Mouse (Mus musculus): ENCODE measurements around the gene Trcg1. TPM values are rescaled to one million over a fixed set of nuclear protein-coding genes. Genes with fewer than 3 reads are reported as not detected.
A peak's percentile ranks its signal among the peaks of the same experiment; 100 is the strongest.

Gene Trcg1
- polyA plus RNA-seq, 1 experiment from 2014 or later, result not detected

DNA sequence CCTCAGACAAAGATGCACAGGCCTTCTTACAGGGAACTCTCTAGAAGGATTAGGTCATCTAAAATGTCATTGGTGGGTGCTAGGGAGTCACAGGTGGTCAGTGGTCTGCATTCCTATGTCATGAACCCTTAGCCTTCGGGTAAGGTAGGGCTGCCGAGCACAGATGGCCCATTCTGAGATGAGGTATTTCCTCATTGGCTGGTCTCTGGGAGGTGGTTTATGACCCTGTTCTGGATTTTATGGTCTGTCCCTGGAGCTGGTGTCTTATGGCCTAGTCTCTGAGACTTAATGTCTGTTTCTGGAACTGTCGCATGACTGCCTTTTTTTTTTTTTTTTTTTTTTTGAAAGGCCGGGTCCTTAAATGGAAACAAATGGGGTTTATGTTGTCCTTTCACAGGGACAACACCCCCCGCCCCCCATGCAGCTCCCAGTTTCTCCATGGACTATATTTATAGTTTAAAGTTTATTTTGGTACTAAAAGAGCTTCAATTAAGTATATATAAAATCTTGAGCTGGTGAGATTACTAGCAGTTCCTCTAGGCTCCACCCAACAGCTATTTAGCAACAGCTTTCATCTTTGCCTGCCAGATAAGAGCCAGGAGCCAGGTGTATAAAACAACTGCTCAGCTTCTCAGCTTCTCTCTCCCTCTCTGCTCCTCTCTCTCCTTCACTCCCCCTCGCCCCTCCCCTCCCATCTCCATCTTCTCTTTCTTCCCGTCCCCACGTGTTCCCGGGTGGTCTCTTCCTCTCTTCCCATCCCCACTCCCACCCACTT is 23.7 kb upstream of the Trcg1 start:
- H3K27ac ChIP-seq (ENCODE audit: low read depth), result no peak overlapping the region

DNA sequence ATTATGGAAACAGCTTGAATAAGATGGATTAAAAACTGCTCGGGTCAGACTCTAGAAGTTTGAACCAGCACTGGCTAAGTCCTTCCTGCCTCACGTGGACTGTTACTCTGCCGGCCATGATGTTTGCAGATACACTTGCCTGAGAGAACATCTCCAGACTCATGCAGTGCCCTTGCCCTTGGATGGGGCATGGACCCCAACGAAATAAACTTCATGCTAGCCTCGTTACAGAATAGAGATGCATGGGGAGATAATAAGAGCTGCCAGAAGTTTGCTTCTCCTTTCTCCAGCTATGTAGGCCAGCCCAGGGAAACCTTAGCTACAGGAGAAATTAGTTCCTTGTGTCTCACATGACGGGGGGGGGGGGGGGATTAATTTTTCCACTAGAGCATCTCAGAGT is 21.9 kb upstream of the Trcg1 start:
- 71% methylated on average over 6 of the region's 6 CpGs for WGBS
- Histone ChIP-seq H3K27ac (ENCODE audit: low read depth) (no peak overlapping the region), H3K9ac (no peak overlapping the region), H3K4me3 (ENCODE audit: low read depth, low read length) (no peak overlapping the region), H3K4me2 (no peak overlapping the region), H3K9me3 (ENCODE audit: low read depth, low read length) (no peaks in the 10 kb centered on the region), H3K4me1 (ENCODE audit: insufficient read depth) (no peaks in the 10 kb centered on the region), H3K36me3 (ENCODE audit: insufficient read depth) (no peaks in the 10 kb centered on the region), H3K27me3 (ENCODE audit: insufficient read depth, low read length) (no peaks in the 10 kb centered on the region)
- ATAC-seq (ENCODE audit: insufficient read depth) (no peak), DNase-seq (no peak)
- TF ChIP-seq CTCF (IDR thresholded peaks at IDR 0.05; ENCODE audit: low read depth), result no peak

More for the DNA sequence above, 23.7 kb upstream of the Trcg1 start:
- Histone ChIP-seq H3K4me1 (ENCODE audit: insufficient read depth) (no peaks in the 10 kb centered on the region), H3K9me3 (ENCODE audit: low read depth, low read length) (no peaks in the 10 kb centered on the region), H3K27me3 (ENCODE audit: insufficient read depth, low read length) (no peaks in the 10 kb centered on the region), H3K36me3 (ENCODE audit: insufficient read depth) (no peaks in the 10 kb centered on the region), H3K4me2 (no peak overlapping the region), H3K9ac (no peak overlapping the region), H3K4me3 (ENCODE audit: low read depth, low read length) (no peak overlapping the region)
- WGBS, result 56% methylated on average over 9 of the region's 9 CpGs
- no peak for ATAC-seq (ENCODE audit: insufficient read depth)
- no peak for DNase-seq
- TF ChIP-seq CTCF (IDR thresholded peaks at IDR 0.05; ENCODE audit: low read depth), result no peak

DNA sequence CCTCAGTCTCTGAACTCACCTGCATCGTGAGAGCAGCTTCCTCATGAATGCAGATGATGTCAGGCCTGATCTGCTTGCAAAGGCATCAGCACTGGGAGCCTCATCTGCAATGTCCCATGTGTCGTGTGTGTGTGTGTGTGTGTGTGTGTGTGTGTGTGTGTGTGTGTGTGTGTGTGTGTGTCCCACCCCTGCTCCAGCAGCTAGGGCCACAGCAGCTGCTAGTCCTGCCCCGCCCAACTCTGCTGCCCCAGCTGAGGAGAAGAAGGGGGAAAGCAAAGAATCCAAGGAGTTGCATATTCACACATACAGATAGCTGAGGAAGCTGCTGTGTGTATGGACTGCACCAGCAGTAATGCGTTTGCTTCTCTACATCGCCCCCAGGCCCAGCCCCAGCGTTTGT is 19.1 kb upstream of the Trcg1 start:
- Histone ChIP-seq H3K27ac (ENCODE audit: low read depth) (no peak overlapping the region), H3K4me1 (ENCODE audit: insufficient read depth) (no peaks in the 10 kb centered on the region), H3K36me3 (ENCODE audit: insufficient read depth) (no peaks in the 10 kb centered on the region), H3K4me2 (no peak overlapping the region), H3K9ac (no peak overlapping the region), H3K9me3 (ENCODE audit: low read depth, low read length) (no peaks in the 10 kb centered on the region), H3K4me3 (ENCODE audit: low read depth, low read length) (no peak overlapping the region), H3K27me3 (ENCODE audit: insufficient read depth, low read length) (no peaks in the 10 kb centered on the region)
- ATAC-seq (ENCODE audit: insufficient read depth) (no peak), DNase-seq (no peak)
- WGBS, result 68% methylated on average over 6 of the region's 6 CpGs
- TF ChIP-seq CTCF (IDR thresholded peaks at IDR 0.05; ENCODE audit: low read depth), result no peak

GRCm38 (mm10) chr9:57218776-57219175 is 17.6 kb upstream of the Trcg1 start:
- no peak for ATAC-seq (ENCODE audit: insufficient read depth)

GRCm38 (mm10) chr9:57219511-57219910 is 16.8 kb upstream of the Trcg1 start:
- H3K9ac ChIP-seq, result no peak overlapping the region
- TF ChIP-seq CTCF (IDR thresholded peaks at IDR 0.05; ENCODE audit: low read depth), result no peak
- no peaks in the 10 kb centered on the region for H3K36me3 ChIP-seq (ENCODE audit: insufficient read depth)
- H3K4me3 ChIP-seq (ENCODE audit: low read depth, low read length), result no peak overlapping the region
- DNase-seq (no peak), ATAC-seq (ENCODE audit: insufficient read depth) (no peak)
- H3K27me3 ChIP-seq (ENCODE audit: insufficient read depth, low read length), result no peaks in the 10 kb centered on the region
- no peaks in the 10 kb centered on the region for H3K9me3 ChIP-seq (ENCODE audit: low read depth, low read length)
- H3K4me2 ChIP-seq, result no peak overlapping the region
- 65% methylated on average over 1 of the region's 1 CpGs for WGBS
- H3K4me1 ChIP-seq (ENCODE audit: insufficient read depth), result no peaks in the 10 kb centered on the region
- H3K27ac ChIP-seq (ENCODE audit: low read depth), result no peak overlapping the region

More at GRCm38 (mm10) chr9:57218776-57219175, 17.6 kb upstream of the Trcg1 start:
- Histone ChIP-seq H3K27ac (ENCODE audit: low read depth) (no peak overlapping the region), H3K9me3 (ENCODE audit: low read depth, low read length) (no peaks in the 10 kb centered on the region), H3K4me3 (ENCODE audit: low read depth, low read length) (no peak overlapping the region), H3K9ac (no peak overlapping the region), H3K36me3 (ENCODE audit: insufficient read depth) (no peaks in the 10 kb centered on the region), H3K4me1 (ENCODE audit: insufficient read depth) (no peaks in the 10 kb centered on the region), H3K27me3 (ENCODE audit: insufficient read depth, low read length) (no peaks in the 10 kb centered on the region), H3K4me2 (no peak overlapping the region)
- DNase-seq, result no peak
- no peak for TF ChIP-seq CTCF (IDR thresholded peaks at IDR 0.05; ENCODE audit: low read depth)
- 76% methylated on average over 5 of the region's 5 CpGs for WGBS

- peak; percentile 77 for TF ChIP-seq CTCF (IDR thresholded peaks at IDR 0.05; ENCODE audit: low read depth)
- Histone ChIP-seq H3K36me3 (ENCODE audit: insufficient read depth) (no peaks in the 10 kb centered on the region), H3K27ac (ENCODE audit: low read depth) (no peak overlapping the region), H3K9me3 (ENCODE audit: low read depth, low read length) (no peaks in the 10 kb centered on the region), H3K4me3 (ENCODE audit: low read depth, low read length) (no peak overlapping the region), H3K4me1 (ENCODE audit: insufficient read depth) (no peaks in the 10 kb centered on the region), H3K27me3 (ENCODE audit: insufficient read depth, low read length) (no peaks in the 10 kb centered on the region), H3K4me2 (no peak overlapping the region), H3K9ac (no peak overlapping the region)
- DNase-seq (peak; percentile 68), ATAC-seq (ENCODE audit: insufficient read depth) (no peak)
- 15% methylated on average over 6 of the region's 6 CpGs for WGBS
These were observed 16.0 kb upstream of the Trcg1 start for GRCm38 (mm10) chr9:57220356-57220755.

- Histone ChIP-seq H3K9ac (no peak overlapping the region), H3K36me3 (ENCODE audit: insufficient read depth) (no peaks in the 10 kb centered on the region), H3K27me3 (ENCODE audit: insufficient read depth, low read length) (no peaks in the 10 kb centered on the region), H3K4me3 (ENCODE audit: low read depth, low read length) (no peak overlapping the region), H3K9me3 (ENCODE audit: low read depth, low read length) (no peaks in the 10 kb centered on the region), H3K4me1 (ENCODE audit: insufficient read depth) (no peaks in the 10 kb centered on the region), H3K27ac (ENCODE audit: low read depth) (no peak overlapping the region), H3K4me2 (no peak overlapping the region)
- TF ChIP-seq CTCF (IDR thresholded peaks at IDR 0.05; ENCODE audit: low read depth), result no peak
- ATAC-seq (ENCODE audit: insufficient read depth) (no peak), DNase-seq (no peak)
These were observed 13.0 kb upstream of the Trcg1 start for GRCm38 (mm10) chr9:57223341-57223740.

Data from lung, embryonic 14.5 days (tissue).